Mouse (Mus musculus) C2C12 (cell line): ENCODE measurements around the gene Apeh.
"Not testable (repeated sequence)": the region's sequence is repeated elsewhere in the genome, so short reads cannot be mapped to it uniquely, and the experiment has no call there.

Experiments used
- CTCF ChIP-seq: IDR thresholded peaks from one replicate; pipeline ENCODE4 v1.5.1; 2011; ENCODE audit not compliant: control insufficient read depth, insufficient read depth, insufficient read length
- FOSL1 ChIP-seq: IDR thresholded peaks from one replicate; pipeline ENCODE4 v1.8.0; 2011; ENCODE audit warnings: mild to moderate bottlenecking, low read length; ENCODE audit not compliant: poor library complexity, insufficient read depth, severe bottlenecking
- MAX ChIP-seq: IDR thresholded peaks from one replicate; pipeline ENCODE4 v1.6.1; 2011; ENCODE audit warnings: mild to moderate bottlenecking, control low read depth
- MYOD1 ChIP-seq: IDR thresholded peaks from one replicate; pipeline ENCODE4 v1.6.1; 2011; ENCODE audit warnings: low read depth; ENCODE audit not compliant: control insufficient read depth, insufficient read length
- USF1 ChIP-seq: IDR thresholded peaks from one replicate; pipeline ENCODE4 v1.6.1; 2011; ENCODE audit warnings: low read depth, mild to moderate bottlenecking, control low read depth, moderate library complexity

DNA sequence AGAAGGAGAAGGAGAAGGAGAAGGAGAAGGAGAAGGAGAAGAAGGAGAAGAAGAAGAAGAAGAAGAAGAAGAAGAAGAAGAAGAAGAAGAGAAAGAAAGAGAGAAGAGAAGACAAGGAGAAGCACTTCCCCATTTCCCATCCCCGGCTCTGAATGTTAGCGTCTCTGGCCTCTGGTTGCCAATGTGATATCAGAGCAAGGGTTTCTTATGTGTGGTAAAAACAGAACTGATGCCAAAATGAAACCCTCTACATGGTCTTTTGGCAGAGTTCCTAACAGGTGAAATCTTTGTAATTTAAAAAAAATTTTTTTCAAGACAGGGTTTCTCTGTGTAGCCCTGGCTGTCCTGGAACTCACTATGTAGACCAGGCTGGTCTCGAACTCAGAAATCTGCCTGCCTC is 41.3 kb upstream of the Apeh start:
- TF ChIP-seq CTCF, USF1, MYOD1, MAX, FOSL1: not testable (repeated sequence)
